Mouse (Mus musculus): ENCODE results near the gene Gm7544.

- TF ChIP-seq CTCF (IDR thresholded peaks at IDR 0.05; ENCODE audit: low read depth) (no peak), EP300 (optimal IDR thresholded peaks at IDR 0.05) (no peak)
Observed at GRCm38 (mm10) chr1:82992093-82992492, 36.3 kb upstream of the Gm7544 start.
